Mouse (Mus musculus) ZHBTc4 (cell line): ENCODE data around the gene Srsf3.
"Not testable (repeated sequence)": the region's sequence is repeated elsewhere in the genome, so short reads cannot be mapped to it uniquely, and the experiment has no call there.

Source experiments
- DNase-seq: peaks from one replicate; pipeline ENCODE4 v3.0.0-alpha.2; 2011; ENCODE audit warnings: low read depth, low spot score

Gene Srsf3

DNA sequence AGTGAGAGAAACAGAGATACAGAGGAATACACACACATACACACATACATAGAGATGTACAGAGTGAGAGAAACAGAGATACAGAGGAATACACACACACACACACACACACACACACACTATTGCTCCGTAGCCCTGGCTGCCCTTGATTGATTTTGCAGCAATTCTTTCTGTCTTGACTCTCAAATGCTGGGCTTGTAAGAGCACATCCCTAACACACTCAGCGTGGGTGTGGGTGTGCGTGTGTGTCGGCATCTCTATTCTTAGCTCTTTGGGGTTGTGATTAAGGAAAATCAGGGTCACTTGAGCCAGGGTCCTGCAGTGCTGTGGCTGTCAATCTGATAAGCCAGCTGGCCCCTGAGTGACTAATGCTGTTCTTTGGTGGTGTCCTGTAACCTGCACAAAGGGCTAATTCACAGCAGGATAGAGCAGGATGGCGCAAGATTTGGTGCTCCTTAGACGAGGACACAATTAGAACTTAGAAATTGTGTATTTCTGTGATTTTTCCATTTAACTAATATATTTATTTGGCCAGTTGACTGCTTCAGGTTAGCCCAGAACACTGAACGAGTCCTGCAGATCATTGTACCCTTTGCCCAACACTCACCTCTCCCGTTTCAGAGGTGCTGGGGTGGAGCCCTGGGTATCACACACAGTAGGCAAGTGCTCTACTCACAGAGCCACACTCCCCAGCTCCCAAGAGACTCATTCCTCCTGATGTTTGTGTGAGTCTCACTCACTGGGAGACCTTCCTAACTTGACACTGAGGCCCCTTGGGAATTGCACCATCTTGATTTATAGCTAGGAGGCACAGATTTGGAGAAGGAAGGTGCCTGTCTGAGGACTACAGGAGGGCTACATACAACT, 30.9 kb downstream of the Srsf3 start:
- no peak for DNase-seq

DNA sequence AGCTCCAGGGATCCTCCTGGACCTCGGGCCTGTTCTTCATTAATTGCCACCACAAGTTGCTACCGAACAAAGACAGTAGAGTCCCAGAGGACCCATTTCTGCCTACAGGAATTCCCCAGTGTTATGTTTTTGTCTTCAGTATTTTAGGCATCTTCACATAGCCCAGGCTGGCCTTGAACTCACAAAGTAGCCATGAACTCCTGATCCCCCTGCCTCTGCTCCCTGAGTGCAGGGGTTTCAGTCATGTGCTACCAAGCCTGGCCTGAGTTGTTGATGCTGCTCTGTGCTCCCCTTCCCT, 31.5 kb downstream of the Srsf3 start:
- no peak for DNase-seq

DNA sequence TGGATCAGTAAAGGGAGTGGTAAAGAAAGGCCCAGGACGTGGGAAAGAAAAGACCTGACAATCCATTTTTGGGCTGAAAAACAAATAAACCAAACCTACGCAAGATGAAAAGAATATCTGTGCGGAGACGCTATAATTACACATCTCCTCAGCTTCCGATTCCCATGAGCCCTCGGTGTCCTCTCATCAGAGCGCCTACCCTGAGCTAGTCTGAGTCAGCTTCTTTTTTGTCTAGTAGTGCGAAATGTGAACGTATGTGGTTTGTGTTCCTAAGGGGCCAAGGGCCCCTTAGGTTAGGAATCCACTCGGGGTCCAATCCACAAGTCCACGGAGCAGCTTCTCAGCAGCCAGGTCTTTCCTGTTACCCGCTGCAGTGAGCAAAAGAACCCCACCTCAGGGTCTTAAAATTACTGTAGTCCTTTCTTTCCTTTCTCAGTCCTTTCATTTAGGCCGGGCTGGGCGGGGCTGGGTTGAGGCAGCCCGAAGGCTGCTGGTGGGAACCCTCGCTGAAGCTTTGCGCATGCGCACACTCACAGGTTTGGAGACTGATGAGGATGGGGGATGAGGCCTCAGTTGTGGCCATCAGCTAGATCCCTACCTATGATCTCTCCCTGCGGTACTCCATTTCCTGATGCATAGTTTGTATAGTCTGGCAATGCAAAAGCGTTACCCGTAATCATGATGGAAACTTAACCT, 33.0 kb downstream of the Srsf3 start:
- DNase-seq, result peak; percentile 95

DNA sequence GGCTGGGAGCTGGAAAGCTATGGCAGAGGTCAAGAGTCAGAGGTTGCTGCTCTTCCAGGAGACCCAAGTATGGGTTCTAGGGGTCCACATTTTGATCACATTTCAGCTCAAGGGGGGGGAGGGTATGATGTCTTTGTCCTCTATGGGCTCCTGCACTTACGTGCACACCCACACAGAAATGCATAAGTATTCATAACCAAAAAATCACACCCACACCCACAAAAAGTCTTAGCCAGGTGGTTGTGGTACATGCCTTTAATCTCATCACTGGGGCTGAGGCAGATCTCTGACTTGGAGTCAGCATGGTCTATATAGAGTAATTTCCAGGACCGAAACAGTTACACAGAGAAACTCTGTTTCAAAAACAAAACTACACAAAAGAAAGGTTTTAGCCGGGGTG, 33.5 kb downstream of the Srsf3 start:
- DNase-seq, result no peak

DNA sequence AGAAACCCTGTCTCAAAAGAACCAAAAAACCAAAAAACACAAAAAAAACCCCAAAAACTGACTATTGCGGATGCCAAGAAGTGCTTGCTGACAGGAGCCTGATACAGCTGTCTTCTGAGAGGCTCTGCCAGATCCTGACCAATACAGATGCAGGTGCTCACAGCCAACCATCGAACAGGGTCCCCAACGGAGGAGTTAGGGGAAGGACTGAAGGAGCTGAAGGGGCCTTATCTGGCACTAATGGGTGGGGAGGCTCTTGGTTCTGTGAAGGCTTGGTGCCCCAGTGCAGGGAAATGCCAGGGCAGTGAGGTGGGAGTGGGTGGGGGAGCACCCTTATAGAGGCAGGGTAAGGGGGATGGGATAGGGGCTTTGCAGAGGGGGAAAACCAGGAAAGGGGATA, 35.0 kb downstream of the Srsf3 start:
- not testable (repeated sequence) for DNase-seq

DNA sequence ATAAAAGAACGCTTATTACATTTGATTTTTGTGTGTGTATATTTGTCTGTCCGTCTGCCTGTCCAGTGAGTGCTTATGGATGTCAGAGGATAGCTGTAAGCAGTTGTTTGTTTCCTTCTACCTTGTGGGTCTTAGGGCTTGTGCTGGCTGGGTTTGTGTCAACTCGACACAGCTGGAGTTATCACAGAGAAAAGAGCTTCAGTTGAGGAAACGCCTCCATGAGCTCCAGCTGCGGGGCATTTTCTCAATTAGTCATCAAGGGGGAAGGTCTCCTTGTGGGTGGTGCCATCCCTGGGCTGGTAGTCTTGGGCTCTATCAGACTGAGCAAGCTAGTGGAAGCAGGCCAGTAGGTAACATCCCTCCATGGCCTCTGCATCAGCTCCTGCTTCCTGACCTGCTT, 35.4 kb downstream of the Srsf3 start:
- DNase-seq, result peak; percentile 71

DNA sequence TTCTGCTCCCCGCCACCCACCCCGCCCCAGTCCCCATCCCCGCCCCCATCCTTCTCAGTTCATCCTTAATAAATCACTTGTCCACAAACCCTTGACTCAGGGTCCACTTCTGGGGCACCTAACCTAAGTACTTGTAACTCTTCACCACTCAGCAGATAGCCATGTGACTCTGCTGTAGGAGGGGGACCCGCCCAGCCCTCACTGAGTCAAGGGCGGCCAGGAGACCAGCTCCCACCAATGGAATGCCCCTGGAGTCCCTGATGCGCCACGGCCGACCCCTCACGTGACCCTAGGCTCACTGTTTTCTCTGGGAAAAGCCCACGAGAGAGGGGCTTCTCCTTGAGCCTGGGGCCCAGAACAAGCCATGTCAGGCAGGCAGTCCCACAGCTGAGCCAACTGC, 36.6 kb downstream of the Srsf3 start:
- peak; percentile 87 for DNase-seq

DNA sequence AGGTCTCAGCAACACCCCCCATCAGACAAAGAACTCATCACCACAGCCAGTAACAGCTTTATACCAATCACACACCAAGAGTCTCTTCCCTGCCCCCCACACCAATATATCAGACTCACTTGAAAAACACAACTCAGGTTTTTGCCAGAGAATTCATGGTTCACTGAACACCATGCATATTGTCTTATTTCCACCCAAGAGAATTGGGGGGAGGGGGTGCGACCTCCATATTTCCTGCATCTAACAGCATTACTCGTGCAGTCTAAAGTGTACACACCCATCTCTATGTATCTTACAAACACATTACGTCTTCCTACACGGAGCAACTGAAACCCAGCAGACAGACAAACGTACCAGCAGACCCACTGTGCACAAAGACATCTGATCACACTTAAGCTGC, 39.4 kb downstream of the Srsf3 start:
- DNase-seq, result no peak

DNA sequence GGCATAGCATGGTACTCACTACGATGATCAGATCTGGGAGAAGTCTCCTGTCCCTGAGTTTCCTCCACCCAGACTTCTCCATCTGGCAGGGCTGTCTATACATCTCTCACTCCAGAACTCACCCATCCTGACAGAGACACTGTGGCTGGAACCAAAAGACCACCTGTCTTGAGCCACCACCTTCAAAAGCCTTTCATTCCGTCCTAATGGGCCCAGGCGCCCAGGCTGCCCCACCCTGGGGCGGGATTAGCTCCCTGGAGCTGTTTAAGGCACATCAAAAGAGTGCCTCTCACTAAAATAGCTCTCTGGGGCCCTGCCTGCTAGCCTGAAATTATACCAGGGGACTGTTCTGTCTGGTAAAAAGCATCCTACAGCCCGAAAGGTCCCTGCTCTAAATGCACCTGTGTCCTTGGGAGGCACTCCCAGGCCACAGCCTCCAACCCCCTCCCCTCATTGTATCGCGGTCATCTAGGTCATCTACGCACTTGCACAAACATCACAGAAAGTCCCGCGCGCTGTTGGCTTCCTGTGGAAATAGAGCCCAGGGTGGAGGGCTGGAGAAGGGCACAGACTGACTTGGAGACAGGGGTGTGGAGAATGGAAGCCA, 40.4 kb downstream of the Srsf3 start:
- peak; percentile 91 for DNase-seq

DNA sequence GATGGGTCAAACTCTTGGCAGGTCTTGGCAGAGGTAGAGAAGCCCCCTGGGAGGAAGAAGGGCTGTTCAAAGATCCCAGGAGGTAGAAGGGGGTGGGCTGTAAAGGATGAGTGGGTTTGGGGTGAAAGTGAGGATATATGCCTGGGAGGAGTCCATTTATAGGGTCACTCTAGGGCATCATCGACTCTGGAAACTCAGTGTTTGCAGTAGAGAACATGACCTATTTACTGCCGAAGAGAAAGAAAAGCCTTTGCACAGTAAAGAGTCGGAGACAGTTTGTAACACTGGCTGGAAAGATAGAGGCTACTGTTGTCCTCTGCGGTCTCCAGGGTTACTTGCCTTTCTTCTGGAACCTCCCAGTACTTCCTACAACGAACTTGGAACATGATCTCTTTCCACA, 40.9 kb downstream of the Srsf3 start:
- no peak for DNase-seq

DNA sequence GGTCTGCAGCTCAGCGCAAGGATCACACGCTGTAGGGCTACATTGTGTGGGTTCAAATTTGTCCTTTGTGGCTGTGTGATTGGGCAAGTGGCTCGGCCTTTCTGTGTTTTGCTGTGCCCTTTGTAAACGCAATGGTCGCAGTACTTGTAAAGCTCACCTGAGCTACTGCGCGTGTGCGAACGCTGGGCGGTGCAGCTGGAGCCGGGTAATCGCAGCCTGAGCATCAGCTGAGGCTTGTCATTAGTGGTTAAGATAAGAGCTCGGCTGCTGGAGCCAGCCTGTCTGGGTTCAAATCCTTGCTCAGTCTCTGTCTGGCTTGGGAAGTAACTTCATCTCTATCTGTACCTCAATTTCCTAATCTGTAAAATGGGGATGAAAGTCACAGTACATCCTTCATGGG, 41.7 kb downstream of the Srsf3 start:
- DNase-seq, result peak; percentile 90

DNA sequence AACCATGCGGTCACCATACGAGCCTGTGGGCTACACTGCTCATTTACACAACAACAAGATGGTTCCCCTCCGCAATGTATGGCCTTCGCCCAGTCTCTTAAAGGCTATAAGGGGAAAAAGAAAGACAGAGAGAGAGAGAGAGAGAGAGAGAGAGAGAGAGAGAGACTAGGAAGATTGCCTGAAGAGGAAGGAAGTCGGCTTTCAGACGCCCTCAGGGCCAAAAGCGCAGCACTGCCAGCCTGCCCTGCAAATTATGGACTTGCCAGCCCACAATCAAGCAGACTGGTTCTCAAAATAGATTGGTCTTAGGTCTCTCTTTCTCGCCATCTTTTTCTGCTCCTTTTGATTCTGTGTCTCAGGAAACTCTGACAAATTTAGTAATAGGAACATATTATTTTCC, 43.8 kb downstream of the Srsf3 start:
- DNase-seq, result no peak

DNA sequence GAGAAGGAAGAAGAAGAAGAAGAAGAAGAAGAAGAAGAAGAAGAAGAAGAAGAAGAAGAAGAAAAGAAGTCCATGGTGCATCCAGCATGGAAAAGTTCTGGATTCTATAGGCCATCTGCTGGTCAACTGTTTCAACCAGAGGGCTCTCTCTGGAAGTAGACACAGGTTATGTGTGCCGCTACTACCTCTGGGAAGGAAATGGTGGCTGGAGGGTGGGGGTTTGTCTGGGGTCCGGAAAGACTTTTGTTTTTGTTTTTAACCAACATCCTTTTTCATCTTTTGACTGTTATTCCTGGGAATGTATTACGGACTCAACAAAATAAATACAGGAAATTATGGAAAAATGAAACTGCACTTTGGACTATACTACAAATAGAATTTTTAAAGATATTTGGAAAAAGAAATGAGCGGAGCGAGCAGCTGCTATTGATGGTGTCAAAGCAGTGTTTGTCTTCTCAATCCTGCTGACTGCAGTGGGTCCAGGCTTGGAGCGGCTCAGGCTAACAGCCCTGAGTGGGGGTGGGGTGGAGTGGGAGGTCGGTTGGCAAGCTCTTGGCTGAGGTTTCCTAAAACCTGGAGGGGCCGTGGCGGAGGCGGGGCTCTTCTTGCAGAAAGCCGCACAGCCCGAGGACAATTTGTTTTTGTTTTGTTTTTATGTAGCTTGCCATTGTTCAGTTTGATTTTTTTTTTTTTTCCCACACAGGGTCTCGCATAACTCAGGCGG, 45.5 kb downstream of the Srsf3 start:
- DNase-seq, result peak; percentile 90

DNA sequence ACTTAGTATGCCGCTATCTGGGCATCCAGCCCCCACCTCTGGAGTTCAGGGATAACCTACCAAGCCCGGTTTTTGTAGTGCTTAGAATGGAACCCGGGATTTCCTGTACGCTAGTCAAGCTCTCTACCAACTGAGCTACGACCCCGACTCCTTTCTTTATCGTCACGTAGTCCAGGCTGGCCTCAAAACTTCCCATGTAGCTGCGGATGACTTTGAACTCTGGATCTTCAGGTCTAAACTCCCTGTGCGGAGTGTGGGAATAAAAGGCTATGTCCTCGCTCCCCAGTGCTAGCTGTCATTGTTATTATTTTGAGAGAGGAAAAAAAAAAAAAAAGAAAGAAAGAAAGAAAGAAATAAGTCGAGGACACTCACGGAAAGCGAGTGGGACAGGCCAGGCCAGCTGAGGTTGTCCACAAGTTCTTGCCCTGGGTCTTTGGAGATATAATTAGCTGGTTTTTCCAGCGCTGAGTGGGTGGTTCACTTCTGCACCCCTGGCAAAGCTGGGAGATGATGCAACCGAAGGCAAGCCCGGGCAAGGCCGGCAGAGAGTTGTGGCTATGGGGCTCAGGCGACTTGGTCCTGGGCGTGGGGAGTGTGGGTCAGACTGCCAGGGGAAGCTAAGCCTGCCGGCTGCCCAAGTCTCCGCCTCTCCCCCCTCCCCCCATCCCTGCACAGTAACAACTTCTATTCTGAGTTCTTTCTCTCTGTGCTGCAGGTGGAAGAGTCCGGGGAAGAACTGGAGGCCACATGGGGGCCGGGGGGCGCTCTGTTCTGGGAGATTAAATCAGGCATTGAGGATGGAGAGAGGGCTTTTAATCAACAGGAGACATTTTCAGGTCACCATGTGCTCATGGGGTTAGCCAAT, 46.3 kb downstream of the Srsf3 start:
- DNase-seq, result peak; percentile 93

DNA sequence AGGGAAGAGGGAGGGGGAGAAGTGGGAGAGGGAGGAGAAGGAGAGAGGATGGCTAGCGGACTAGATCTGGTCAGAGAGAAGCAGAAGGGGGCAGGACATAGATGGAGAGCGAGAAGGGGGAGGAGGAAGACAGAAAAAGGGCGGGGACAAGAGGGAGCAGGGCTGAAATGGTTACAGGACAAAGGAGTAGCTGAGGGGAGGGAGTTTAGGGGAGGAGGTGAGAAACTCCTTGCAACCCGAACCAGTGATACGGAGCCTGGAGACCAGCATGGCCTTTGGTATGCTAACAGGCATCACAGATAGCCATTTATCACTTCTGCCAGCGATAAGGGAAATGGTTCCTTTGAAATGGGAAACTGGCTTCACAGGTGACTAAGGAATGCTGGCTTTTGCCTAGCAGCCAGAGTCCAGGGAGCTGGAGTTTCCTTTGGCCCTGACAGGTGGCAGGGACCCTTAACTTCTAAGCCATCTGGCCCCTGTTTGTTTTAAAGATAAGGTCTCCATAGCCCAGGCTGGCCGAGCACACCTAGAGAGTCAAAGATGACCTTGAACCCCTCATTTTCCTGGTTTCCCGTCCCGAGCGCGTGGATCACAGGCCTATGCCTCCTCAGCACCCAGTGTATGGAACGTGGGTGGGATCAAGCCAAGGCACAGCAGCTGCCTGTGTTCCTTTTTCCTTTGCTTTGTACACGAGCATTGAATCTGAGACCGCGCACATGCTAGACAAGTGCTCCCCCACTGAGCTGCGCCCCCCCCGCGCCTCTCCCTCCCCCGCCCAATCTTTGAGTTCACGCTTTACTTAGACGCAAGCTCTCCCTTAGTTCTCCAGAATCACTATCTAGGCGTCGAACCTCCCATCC, 48.6 kb downstream of the Srsf3 start:
- peak; percentile 97 for DNase-seq

DNA sequence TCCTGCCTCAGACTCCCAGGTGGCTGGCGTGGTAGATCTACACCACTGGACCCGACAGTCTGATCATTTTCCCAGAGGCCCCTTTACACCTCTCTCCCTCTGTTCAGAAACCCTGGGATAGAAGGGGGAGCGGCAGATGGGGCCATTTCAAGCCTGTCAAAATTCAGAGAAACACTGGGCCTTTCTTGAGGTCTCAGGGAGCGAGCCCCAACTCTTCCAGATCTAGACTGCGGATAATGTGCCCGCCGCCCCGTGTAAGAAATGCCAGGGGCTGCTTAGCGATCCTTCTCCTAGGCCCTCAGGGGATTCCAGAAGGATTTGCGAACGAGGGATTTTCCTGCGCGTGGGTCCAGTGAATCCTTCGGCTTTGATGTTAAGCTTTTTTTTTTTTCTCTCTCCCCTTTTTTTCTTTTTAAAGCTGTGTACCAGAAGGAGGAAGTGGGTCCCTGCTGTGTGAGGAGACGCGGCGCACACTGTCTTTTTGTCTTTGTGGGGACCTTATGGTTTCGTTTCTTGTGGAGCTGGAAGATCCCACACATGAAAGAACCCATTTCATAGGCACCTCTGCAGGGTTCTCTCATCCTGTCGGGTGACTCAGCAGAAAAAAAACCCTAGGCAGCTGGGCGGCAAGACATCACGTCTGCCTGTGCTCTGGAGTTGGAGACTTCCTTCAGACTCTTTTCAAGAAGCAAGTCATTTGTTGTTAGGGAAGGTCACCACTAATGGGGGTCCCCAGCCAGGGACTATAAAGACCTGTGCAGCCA, 49.4 kb downstream of the Srsf3 start:
- peak; percentile 64 for DNase-seq

DNA sequence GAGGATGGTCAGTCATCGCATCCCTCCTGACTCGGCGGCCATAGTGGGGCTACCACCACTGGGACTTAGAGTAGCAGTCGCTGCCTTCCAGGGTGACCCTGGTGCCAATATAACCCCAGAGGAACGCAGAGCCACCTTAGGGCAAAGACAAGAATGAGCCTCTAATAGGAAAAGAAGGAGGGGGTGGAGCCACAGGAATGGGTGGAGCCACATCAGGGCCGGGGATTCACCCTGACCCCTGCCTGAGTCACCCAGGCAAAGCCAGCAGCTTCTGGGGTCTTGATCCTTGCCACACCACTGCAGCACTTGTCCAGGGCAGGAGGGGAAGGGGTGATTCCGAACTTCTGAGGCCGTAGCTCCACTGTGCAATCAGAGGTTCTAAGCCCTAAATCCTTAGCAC, 51.2 kb downstream of the Srsf3 start:
- peak; percentile 70 for DNase-seq

DNA sequence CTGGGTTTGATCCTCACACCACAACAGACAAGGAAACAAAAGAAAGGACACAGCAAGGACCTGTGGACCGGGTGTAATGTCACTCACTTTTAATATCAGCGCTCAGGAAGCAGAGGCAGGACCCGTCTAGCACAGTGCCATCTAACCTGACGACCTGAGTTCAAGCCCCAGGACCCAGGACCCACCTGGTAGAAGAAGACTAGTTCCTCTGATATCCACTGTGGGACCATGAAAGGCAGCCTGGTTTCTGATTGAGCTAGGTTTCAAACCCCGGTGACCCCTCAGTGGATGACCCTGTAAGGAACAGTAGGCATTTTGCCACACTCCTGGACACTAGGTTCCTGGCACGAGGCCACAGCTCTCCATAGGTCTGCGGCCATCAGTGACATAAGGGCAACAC, 52.2 kb downstream of the Srsf3 start:
- no peak for DNase-seq

DNA sequence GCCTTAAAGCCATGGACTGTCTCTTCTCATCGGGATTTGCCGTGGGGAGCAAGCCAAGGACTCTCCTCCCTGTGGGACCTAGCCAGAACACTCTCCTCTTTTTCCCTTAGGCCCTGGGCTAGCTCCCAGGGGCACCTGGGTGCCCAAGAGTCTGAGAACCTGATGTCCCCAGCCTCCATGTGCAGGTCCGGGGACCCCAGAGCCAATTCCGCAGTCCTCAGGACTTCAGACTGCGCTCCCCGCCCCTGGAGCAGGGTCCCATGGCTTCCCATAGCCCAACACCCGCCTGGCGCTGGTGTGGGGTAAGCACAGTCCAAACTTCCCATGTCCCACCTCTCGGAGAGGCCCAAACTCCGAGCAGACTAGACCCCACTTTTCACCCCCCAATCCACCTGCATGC, 52.8 kb downstream of the Srsf3 start:
- DNase-seq, result peak; percentile 55

DNA sequence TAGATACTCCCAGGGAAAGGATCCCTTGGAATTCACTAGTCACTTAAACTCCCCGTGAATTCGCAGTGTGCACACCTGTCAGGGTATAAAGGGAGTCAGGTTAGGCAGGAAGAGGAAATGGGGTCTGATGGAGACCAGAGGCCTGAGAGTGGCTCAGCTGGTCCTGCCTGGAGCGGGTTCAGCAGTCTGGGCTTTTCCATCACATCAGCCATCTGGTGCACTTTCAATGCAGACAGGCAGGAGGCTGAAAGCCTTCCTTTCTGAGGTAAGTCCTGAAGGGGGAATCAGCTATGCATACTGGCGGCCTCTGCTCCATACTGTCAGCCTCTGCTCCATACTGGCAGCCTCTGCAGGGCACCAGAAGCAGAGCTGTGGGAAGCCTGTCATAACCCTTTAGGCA, 54.5 kb downstream of the Srsf3 start:
- no peak for DNase-seq
